Mouse (Mus musculus): Measurements from ENCODE around the gene Pias4. TPM values are rescaled to one million over a fixed set of nuclear protein-coding genes. Genes with fewer than 3 reads are reported as not detected.

The Pias4 gene
- total and polyA plus RNA-seq, 2 experiments = 8.9 to 17.8 TPM

GRCm38 (mm10) chr10:81192968-81193501 is 25.3 kb upstream of the Pias4 start:
- no peaks in the 10 kb centered on the region for H3K36me3 ChIP-seq (ENCODE audit: control insufficient read depth, insufficient read depth, low read length)
- peak overlapping the region; percentile 32 for H3K27ac ChIP-seq (replicated peaks; ENCODE audit: insufficient read depth, low read depth, low read length)
- H3K79me2 ChIP-seq (ENCODE audit: control insufficient read depth, insufficient read depth, low read length) = no peaks in the 10 kb centered on the region
- WGBS = 2% methylated on average over 19 of the region's 19 CpGs
- H3K4me3 ChIP-seq (ENCODE audit: insufficient read depth, low read depth, low read length) = peak overlapping the region; percentile 90
- DNase-seq (ENCODE audit: extremely low read depth, low read depth, low spot score) = peak; percentile 50
- 0 out of 2 replicates have a peak, but pooled peaks have one; percentile 2 for TF ChIP-seq CTCF (IDR thresholded peaks at IDR 0.05; ENCODE audit: low read depth, low read length)
- no peak for TF ChIP-seq POLR2A (IDR thresholded peaks at IDR 0.05; ENCODE audit: extremely low read depth, insufficient read depth, low read length)
- H3K27me3 ChIP-seq (ENCODE audit: control insufficient read depth, insufficient read depth, low read length) = no peaks in the 10 kb centered on the region
- H3K4me1 ChIP-seq (ENCODE audit: control insufficient read depth, insufficient read depth, low read length) = peaks cover 6% of the 10 kb centered on the region
- H3K9ac ChIP-seq (ENCODE audit: low read depth, low read length) = peak overlapping the region; percentile 98

- peaks cover 6% of the 10 kb centered on the region for H3K4me1 ChIP-seq (ENCODE audit: control insufficient read depth, insufficient read depth, low read length)
- WGBS = under 1% methylated on average over 80 of the region's 93 CpGs
- H3K27ac ChIP-seq (replicated peaks; ENCODE audit: insufficient read depth, low read depth, low read length) = peak overlapping the region; percentile 88
- TF ChIP-seq POLR2A (IDR thresholded peaks at IDR 0.05; ENCODE audit: extremely low read depth, insufficient read depth, low read length) = no peak
- TF ChIP-seq CTCF (IDR thresholded peaks at IDR 0.05; ENCODE audit: low read depth, low read length) = 0 out of 2 replicates have a peak, but pooled peaks have one; percentile 1
- H3K36me3 ChIP-seq (ENCODE audit: control insufficient read depth, insufficient read depth, low read length) = no peaks in the 10 kb centered on the region
- H3K27me3 ChIP-seq (ENCODE audit: control insufficient read depth, insufficient read depth, low read length) = no peaks in the 10 kb centered on the region
- H3K9ac ChIP-seq (ENCODE audit: low read depth, low read length) = peak overlapping the region; percentile 98
- DNase-seq (ENCODE audit: extremely low read depth, low read depth, low spot score) = peak; percentile 52
- no peaks in the 10 kb centered on the region for H3K79me2 ChIP-seq (ENCODE audit: control insufficient read depth, insufficient read depth, low read length)
- H3K4me3 ChIP-seq (ENCODE audit: insufficient read depth, low read depth, low read length) = peak overlapping the region; percentile 90
Measured at GRCm38 (mm10) chr10:81192270-81192967, 24.7 kb upstream of the Pias4 start.

GRCm38 (mm10) chr10:81191342-81191982 is 23.7 kb upstream of the Pias4 start:
- 76% methylated on average over 18 of the region's 18 CpGs for WGBS
- no peak for TF ChIP-seq CTCF (IDR thresholded peaks at IDR 0.05; ENCODE audit: low read depth, low read length)
- TF ChIP-seq POLR2A (IDR thresholded peaks at IDR 0.05; ENCODE audit: extremely low read depth, insufficient read depth, low read length) = no peak
- Histone ChIP-seq H3K36me3 (ENCODE audit: control insufficient read depth, insufficient read depth, low read length) (no peaks in the 10 kb centered on the region), H3K27me3 (ENCODE audit: control insufficient read depth, insufficient read depth, low read length) (no peaks in the 10 kb centered on the region), H3K4me1 (ENCODE audit: control insufficient read depth, insufficient read depth, low read length) (peaks cover 6% of the 10 kb centered on the region), H3K27ac (replicated peaks; ENCODE audit: insufficient read depth, low read depth, low read length) (no peak overlapping the region), H3K9ac (ENCODE audit: low read depth, low read length) (peak overlapping the region; percentile 9; the same call in 1 of the 2 replicates), H3K4me3 (ENCODE audit: insufficient read depth, low read depth, low read length) (no peak overlapping the region), H3K79me2 (ENCODE audit: control insufficient read depth, insufficient read depth, low read length) (no peaks in the 10 kb centered on the region; the same call in 1 of the 2 replicates)
- no peak for DNase-seq (ENCODE audit: extremely low read depth, low read depth, low spot score)

GRCm38 (mm10) chr10:81190912-81191321 is 23.2 kb upstream of the Pias4 start:
- DNase-seq (ENCODE audit: extremely low read depth, low read depth, low spot score) = no peak
- H3K4me3 ChIP-seq (ENCODE audit: insufficient read depth, low read depth, low read length) = no peak overlapping the region
- H3K27ac ChIP-seq (replicated peaks; ENCODE audit: insufficient read depth, low read depth, low read length) = no peak overlapping the region
- H3K27me3 ChIP-seq (ENCODE audit: control insufficient read depth, insufficient read depth, low read length) = no peaks in the 10 kb centered on the region
- H3K79me2 ChIP-seq (ENCODE audit: control insufficient read depth, insufficient read depth, low read length) = no peaks in the 10 kb centered on the region; the same call in 1 of the 2 replicates
- TF ChIP-seq POLR2A (IDR thresholded peaks at IDR 0.05; ENCODE audit: extremely low read depth, insufficient read depth, low read length) (no peak), CTCF (IDR thresholded peaks at IDR 0.05; ENCODE audit: low read depth, low read length) (peak; percentile 63)
- no peaks in the 10 kb centered on the region for H3K36me3 ChIP-seq (ENCODE audit: control insufficient read depth, insufficient read depth, low read length)
- no peak overlapping the region for H3K9ac ChIP-seq (ENCODE audit: low read depth, low read length)
- H3K4me1 ChIP-seq (ENCODE audit: control insufficient read depth, insufficient read depth, low read length) = peaks cover 6% of the 10 kb centered on the region
- 67% methylated on average over 6 of the region's 6 CpGs for WGBS

GRCm38 (mm10) chr10:81190236-81190911 is 22.7 kb upstream of the Pias4 start:
- Histone ChIP-seq H3K27me3 (ENCODE audit: control insufficient read depth, insufficient read depth, low read length) (no peaks in the 10 kb centered on the region), H3K36me3 (ENCODE audit: control insufficient read depth, insufficient read depth, low read length) (no peaks in the 10 kb centered on the region), H3K79me2 (ENCODE audit: control insufficient read depth, insufficient read depth, low read length) (no peaks in the 10 kb centered on the region; the same call in 1 of the 2 replicates), H3K4me3 (ENCODE audit: insufficient read depth, low read depth, low read length) (no peak overlapping the region), H3K4me1 (ENCODE audit: control insufficient read depth, insufficient read depth, low read length) (peaks cover 6% of the 10 kb centered on the region), H3K9ac (ENCODE audit: low read depth, low read length) (no peak overlapping the region), H3K27ac (replicated peaks; ENCODE audit: insufficient read depth, low read depth, low read length) (no peak overlapping the region)
- WGBS = 78% methylated on average over 31 of the region's 31 CpGs
- no peak for DNase-seq (ENCODE audit: extremely low read depth, low read depth, low spot score)
- TF ChIP-seq POLR2A (IDR thresholded peaks at IDR 0.05; ENCODE audit: extremely low read depth, insufficient read depth, low read length) = no peak
- TF ChIP-seq CTCF (IDR thresholded peaks at IDR 0.05; ENCODE audit: low read depth, low read length) = peak; percentile 50
